Mouse (Mus musculus) brown adipose tissue, adult 24 weeks (tissue): Measurements from ENCODE around the gene Olfr139. TPM values are rescaled to one million over a fixed set of nuclear protein-coding genes. Genes with fewer than 3 reads are reported as not detected.

Experiments
- H3K27ac ChIP-seq: fragments of 200-500 bp; replicated peaks from 2 replicates; pipeline ENCODE4 v1.5.1; 2012; ENCODE audit warnings: low read depth, mild to moderate bottlenecking, low read length
- H3K4me1 ChIP-seq: fragments of 200-500 bp; 2 replicates; pipeline ENCODE4 v1.6.1; 2012; ENCODE audit warnings: low read length, mixed read lengths; ENCODE audit not compliant: control insufficient read depth, insufficient read depth, insufficient read length
- H3K4me3 ChIP-seq: fragments of 200-500 bp; 2 replicates; pipeline ENCODE4 v1.5.1; 2012; ENCODE audit warnings: low read depth, mild to moderate bottlenecking, low read length, moderate library complexity; ENCODE audit not compliant: insufficient read depth
- polyA plus RNA-seq: library from polyadenylated mRNA; stranded (reverse); fragments of >200 nt; gene quantifications from 2 replicates; pipeline ENCODE4 v1.2.4, GENCODE M21; 2012; ENCODE audit not compliant: missing spikeins, insufficient read depth, insufficient read length

Gene Olfr139
- not detected in 2 replicates for polyA plus RNA-seq

DNA sequence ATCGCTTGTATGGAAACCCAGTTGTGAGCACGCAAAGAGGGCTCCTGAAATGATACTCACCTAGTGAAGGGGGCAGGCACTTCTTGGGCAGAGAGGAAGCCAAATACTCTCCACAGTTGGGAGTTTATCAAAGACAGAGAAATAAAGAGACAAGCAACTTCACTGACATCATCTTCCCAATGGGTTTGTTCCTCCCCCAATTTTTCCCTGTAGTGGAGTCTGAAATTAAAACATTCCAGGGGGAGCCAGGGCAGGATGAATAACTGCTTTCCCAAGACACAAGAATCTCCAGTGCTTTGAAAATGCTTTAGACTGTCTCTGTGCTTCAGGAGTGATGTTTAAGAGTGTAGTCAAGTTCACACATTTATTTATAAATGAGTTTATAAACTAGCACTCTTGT, at the start of gene Olfr139, which contains the start of gene Olfr399:
TSS of gene Olfr139 (minus strand) at position 101 of the 400 bp plus-strand sequence.
TSS of gene Olfr399 (minus strand) at position 165 of the 400 bp plus-strand sequence.
- H3K27ac ChIP-seq, result no peak within 1 kb of the TSS
- no peaks in the 10 kb centered on the region for H3K4me1 ChIP-seq
- no peak within 1 kb of the TSS for H3K4me3 ChIP-seq

DNA sequence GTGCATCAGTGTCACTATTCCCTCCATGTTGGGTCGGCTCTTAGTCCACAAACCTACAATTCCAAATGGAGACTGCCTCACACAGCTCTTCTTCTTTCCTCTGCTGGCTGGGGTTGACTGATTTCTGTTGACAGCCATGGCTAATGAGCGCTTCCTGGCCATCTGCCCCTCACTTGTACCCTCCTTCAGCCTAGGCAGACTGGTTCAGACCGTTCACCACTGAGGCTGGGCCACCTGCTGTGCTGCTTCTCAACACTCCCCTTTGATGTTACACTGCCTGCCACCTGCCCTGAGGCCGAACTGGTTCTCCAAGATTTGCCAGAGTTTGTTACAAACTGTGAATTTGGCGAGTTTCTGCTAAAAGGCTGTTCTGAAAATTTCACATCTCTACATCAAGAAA, 48.7 kb upstream of the Olfr139 start:
- no peak overlapping the region for H3K27ac ChIP-seq
- no peak overlapping the region for H3K4me3 ChIP-seq
- H3K4me1 ChIP-seq, result no peaks in the 10 kb centered on the region

DNA sequence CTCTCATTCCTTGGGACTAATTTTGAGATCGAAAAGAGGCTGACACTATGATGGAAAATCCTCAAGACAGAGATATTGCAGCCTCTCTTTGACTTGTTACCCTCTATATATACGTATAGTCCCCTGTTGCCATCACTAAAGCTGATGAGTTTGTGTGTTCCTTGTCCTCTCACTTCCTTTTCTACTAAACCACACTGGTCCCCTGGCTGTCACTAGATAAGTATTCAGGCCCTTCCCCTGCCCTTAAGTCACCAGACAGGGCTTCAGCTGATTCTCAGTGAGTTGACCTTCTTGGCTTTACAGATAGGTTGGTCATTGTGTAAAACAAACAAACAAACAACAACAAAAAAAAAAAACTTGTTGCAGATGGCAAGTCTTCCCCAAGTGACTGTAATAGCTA, 45.2 kb upstream of the Olfr139 start:
- Histone ChIP-seq H3K4me1 (no peaks in the 10 kb centered on the region), H3K4me3 (no peak overlapping the region), H3K27ac (no peak overlapping the region)

DNA sequence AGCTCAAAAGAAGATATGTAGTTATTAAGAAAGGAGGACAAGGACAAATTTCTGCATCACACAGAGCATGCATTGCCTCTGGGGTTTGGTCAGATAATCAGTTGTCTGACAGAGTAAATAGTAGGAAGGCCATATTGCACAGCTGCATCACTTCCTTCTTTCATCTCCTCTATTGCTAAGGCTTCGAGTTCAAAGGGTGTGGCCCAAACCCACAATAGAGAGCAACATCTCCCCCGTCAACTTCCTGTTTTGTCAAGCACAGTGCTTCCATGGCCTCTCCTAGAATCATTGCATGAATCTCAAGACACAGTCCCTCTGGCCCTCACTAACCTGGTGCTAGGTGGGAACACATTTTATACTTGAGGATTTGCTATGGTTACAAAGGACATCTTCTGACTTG, 44.4 kb upstream of the Olfr139 start:
- Histone ChIP-seq H3K4me3 (no peak overlapping the region), H3K27ac (no peak overlapping the region), H3K4me1 (no peaks in the 10 kb centered on the region)

DNA sequence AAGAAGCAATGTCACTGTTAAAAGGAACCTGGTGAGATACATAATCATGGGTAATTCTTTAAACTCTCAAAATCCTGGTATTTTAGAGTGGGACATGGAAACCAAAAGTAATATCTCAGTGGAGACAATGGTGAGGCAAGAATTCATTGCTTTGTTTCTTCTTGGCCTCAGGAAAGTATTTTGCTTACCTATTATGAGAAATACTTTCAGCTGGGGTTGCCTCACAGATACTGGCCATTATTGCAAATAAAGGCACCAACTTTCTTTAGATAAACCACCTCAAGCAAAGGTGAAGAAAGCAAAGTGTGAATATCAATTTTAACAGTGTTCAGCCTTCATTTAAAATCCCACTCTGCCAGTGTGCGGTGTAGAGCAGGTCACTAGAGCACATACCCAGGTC, 13.3 kb upstream of the Olfr139 start, which contains the start of gene Zfp616:
TSS of gene Zfp616 (plus strand) at position 301 of the 400 bp plus-strand sequence.
- Histone ChIP-seq H3K4me3 (no peak within 1 kb of the TSS), H3K27ac (no peak within 1 kb of the TSS), H3K4me1 (no peaks in the 10 kb centered on the region)

DNA sequence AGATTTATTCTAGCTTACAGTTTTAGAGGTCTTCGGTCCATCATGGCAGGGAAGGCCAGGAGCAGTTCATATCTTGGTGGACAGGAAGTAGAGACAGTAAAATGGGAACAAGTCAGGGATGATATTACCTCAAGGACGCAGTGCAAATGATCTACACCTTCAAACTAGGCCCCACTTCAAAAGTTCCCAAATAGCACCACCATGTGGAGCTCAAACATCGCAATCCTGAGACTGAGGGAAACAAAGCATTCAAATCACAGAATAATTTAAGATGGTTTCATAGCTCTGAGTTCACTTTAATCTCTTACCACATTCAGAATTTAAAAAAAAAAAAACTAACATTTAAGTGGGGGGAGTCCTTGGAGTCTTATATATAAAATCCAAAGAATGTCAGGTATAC, 5.0 kb downstream of the Olfr139 start:
- H3K27ac ChIP-seq, result no peak overlapping the region

More for the DNA sequence above, 5.0 kb downstream of the Olfr139 start:
- no peak overlapping the region for H3K4me3 ChIP-seq
- no peaks in the 10 kb centered on the region for H3K4me1 ChIP-seq

Other genes with a start within 250 kb of the Olfr139 start
- gene Olfr392, start 239.5 kb downstream of the Olfr139 start, polyA plus RNA-seq, result not detected in 2 replicates
- not detected in 2 replicates for gene Olfr393, start 205.1 kb downstream of the Olfr139 start, polyA plus RNA-seq
- gene Olfr394, start 165.8 kb downstream of the Olfr139 start, polyA plus RNA-seq, result not detected in 2 replicates
- not detected in 2 replicates for gene Olfr395, start 147.3 kb downstream of the Olfr139 start, polyA plus RNA-seq
- gene Olfr23, start 119.9 kb downstream of the Olfr139 start, polyA plus RNA-seq, result not detected in 2 replicates
- gene Olfr397, start 95.7 kb downstream of the Olfr139 start, polyA plus RNA-seq, result not detected in 2 replicates
- gene Olfr398, start 66.1 kb downstream of the Olfr139 start, polyA plus RNA-seq, result not detected in 2 replicates
- gene Olfr399, start 64 bp upstream of the Olfr139 start, polyA plus RNA-seq, result not detected in 2 replicates
- gene Zfp616, start 13.4 kb upstream of the Olfr139 start, polyA plus RNA-seq, result not detected in 2 replicates
- gene Olfr401, start 57.2 kb upstream of the Olfr139 start, polyA plus RNA-seq, result not detected in 2 replicates
- gene Olfr402, start 97.0 kb upstream of the Olfr139 start, polyA plus RNA-seq, result not detected in 2 replicates
- gene Olfr403, start 129.7 kb upstream of the Olfr139 start, polyA plus RNA-seq, result not detected in 2 replicates
- not detected in 2 replicates for gene Olfr43, start 154.8 kb upstream of the Olfr139 start, polyA plus RNA-seq
- not detected in 2 replicates for gene Olfr406, start 203.3 kb upstream of the Olfr139 start, polyA plus RNA-seq
- gene Olfr59, start 227.2 kb upstream of the Olfr139 start, polyA plus RNA-seq, result not detected in 2 replicates